Mouse (Mus musculus) liver, embryonic 13.5 days (tissue): ENCODE measurements at regions not wholly inside any gene's neighbourhood (a gene's known extent, or its start where the extent isn't known, plus 50 kb on each side); places are given as distances from the start of the nearest gene placed in this dataset.
"Not testable (repeated sequence)": the region's sequence is repeated elsewhere in the genome, so short reads cannot be mapped to it uniquely, and the experiment has no call there.

ENCODE experiments used
- ATAC-seq: fragments of 200-750 bp; cut with Nextera tagmentation; 2 replicates; pipeline ENCODE4 v1.8.0; 2017; ENCODE audit warnings: low read depth, mild to moderate bottlenecking, moderate number of reproducible peaks, moderate library complexity
- DNase-seq: peaks from one replicate; pipeline ENCODE4 v3.0.0; 2022
- H3K27ac ChIP-seq: fragments of 300-500 bp; sonication (generic); 2 replicates; pipeline ENCODE4 v1.5.1; 2015; ENCODE audit warnings: moderate library complexity, mild to moderate bottlenecking, inconsistent platforms
- H3K27me3 ChIP-seq: fragments of 300-500 bp; sonication (generic); 2 replicates; pipeline ENCODE4 v1.6.1; 2015; ENCODE audit warnings: mild to moderate bottlenecking, inconsistent platforms
- H3K36me3 ChIP-seq: fragments of 300-500 bp; sonication (generic); 2 replicates; pipeline ENCODE4 v1.6.1; 2015; ENCODE audit warnings: mild to moderate bottlenecking, inconsistent platforms
- H3K4me1 ChIP-seq: fragments of 300-500 bp; sonication (generic); replicated peaks from 2 replicates; pipeline ENCODE4 v1.6.1; 2015; ENCODE audit warnings: inconsistent platforms
- H3K4me2 ChIP-seq: fragments of 300-500 bp; sonication (generic); 2 replicates; pipeline ENCODE4 v1.6.1; 2015; ENCODE audit warnings: inconsistent platforms, mild to moderate bottlenecking, moderate library complexity
- H3K4me3 ChIP-seq: fragments of 300-500 bp; sonication (generic); replicated peaks from 2 replicates; pipeline ENCODE4 v1.5.1; 2015; ENCODE audit warnings: mild to moderate bottlenecking, inconsistent platforms
- H3K9ac ChIP-seq: fragments of 300-500 bp; sonication (generic); 2 replicates; pipeline ENCODE4 v1.6.1; 2015; ENCODE audit warnings: mild to moderate bottlenecking, inconsistent platforms
- H3K9me3 ChIP-seq: fragments of 300-500 bp; sonication (generic); replicated peaks from 2 replicates; pipeline ENCODE4 v1.6.1; 2016; ENCODE audit warnings: inconsistent platforms
- WGBS: fragments of 180-500 bp; shearing (Covaris S2); methylation state at CpG from one replicate; pipeline ENCODE4 v1.1.7; 2015; ENCODE audit not compliant: insufficient replicate concordance; 5-methylcytosine and 5-hydroxymethylcytosine counted together

DNA sequence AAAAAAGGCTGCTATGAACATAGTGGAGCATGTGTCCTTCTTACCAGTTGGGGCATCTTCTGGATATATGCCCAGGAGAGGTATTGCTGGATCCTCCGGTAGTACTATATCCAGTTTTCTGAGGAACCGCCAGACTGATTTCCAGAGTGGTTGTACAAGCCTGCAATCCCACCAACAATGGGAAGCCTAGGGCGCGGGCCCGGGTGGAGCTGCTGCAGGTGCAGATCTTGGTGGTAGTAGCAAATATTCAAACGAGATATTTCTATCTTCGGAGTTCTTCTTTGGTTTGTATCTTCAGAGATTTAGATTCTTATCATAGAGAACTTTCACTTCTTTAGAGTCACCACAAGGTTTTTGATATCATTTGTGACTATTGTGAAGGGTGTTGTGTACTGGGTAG, 52.7 kb upstream of the Btbd35f27 start:
- DNase-seq, result not testable (repeated sequence)
- 81% methylated on average over 7 of the region's 7 CpGs for WGBS

More for the DNA sequence above, 52.7 kb upstream of the Btbd35f27 start:
- not testable (repeated sequence) for H3K4me1 ChIP-seq, H3K4me2 ChIP-seq, H3K9me3 ChIP-seq, H3K36me3 ChIP-seq, H3K9ac ChIP-seq, H3K27me3 ChIP-seq, H3K27ac ChIP-seq, H3K4me3 ChIP-seq
- 0 out of 2 replicates have a peak, but pooled peaks have one; percentile 62 for ATAC-seq
